19 mouse cellular contexts compared by ENCODE assay signal in genomic region chr15:5459083-5459482, GRCm38 (mm10).
A peak's percentile ranks its signal among the peaks of the same experiment; 100 is the strongest.
DNase-seq lines count a peak whose midpoint lies in the region; ATAC-seq lines count a peak whose summit lies in the region.
"Had no signal": no experiment of that assay in that cellular context is flagged by ENCODE, and none has a peak within 500 bp of the region (broad histone marks: within the 10 kb centered on the region; RNA-seq: fewer than 3 reads in every experiment).

No protein-coding gene starts in this region.

- WGBS in kidney, embryonic 15.5 days: 88% methylated on average over 3 of the region's 3 CpGs
- 93% methylated on average over 3 of the region's 3 CpGs for WGBS in kidney, embryonic 14.5 days
- 57% methylated on average over 3 of the region's 3 CpGs for WGBS in liver, embryonic 12.5 days (ENCODE audit: insufficient replicate concordance)
- WGBS in hindbrain, embryonic 14.5 days: 96% methylated on average over 3 of the region's 3 CpGs

- DNase-seq in c-Kit-negative CD71-positive TER-119-positive erythroid progenitor cells, embryonic 14.5 days (ENCODE audit: low read depth, low spot score): peak; percentile 65
- DNase-seq in natural killer cell, adult 2 months (ENCODE audit: low spot score in 2 of 2): peak; percentile 5 to 36
- DNase-seq in layer of hippocampus, adult 9-11 months: no peak
- no peak for DNase-seq in hindbrain, embryonic 14.5 days (ENCODE audit: low spot score)
- DNase-seq in thymus, postnatal 25 days: no peak
- DNase-seq: adrenal gland, postnatal 36 days; cerebellum, postnatal 14 days; midbrain, embryonic 14.5 days; thymus, adult 18-20 months had no signal

- H3K9me3 ChIP-seq in kidney, embryonic 15.5 days (replicated peaks): no peaks in the 10 kb centered on the region
- no peaks in the 10 kb centered on the region for H3K9me3 ChIP-seq in kidney, embryonic 14.5 days (ENCODE audit: control insufficient read depth, low read length)
- no peaks in the 10 kb centered on the region for H3K9me3 ChIP-seq in liver, embryonic 12.5 days (replicated peaks)
- H3K9me3 ChIP-seq in hindbrain, embryonic 14.5 days (ENCODE audit: control insufficient read depth, low read length): no peaks in the 10 kb centered on the region
- H3K9me3 ChIP-seq: forebrain, embryonic 15.5 days; heart, embryonic 13.5 days; limb, embryonic 12.5 days; lung, embryonic 15.5 days had no signal

- H3K4me3 ChIP-seq in kidney, embryonic 15.5 days (replicated peaks): no peak overlapping the region
- no peak overlapping the region for H3K4me3 ChIP-seq in kidney, embryonic 14.5 days (ENCODE audit: low read length)
- no peak overlapping the region for H3K4me3 ChIP-seq in liver, embryonic 12.5 days
- H3K4me3 ChIP-seq in hindbrain, embryonic 14.5 days (replicated peaks; ENCODE audit: low read length): no peak overlapping the region
- H3K4me3 ChIP-seq: erythroblast, embryonic 14.5 days; forebrain, embryonic 15.5 days; heart, embryonic 13.5 days; limb, embryonic 12.5 days; lung, embryonic 15.5 days; myocyte had no signal

- ATAC-seq in kidney, embryonic 15.5 days (replicated peaks; ENCODE audit: low FRiP score): peak; percentile 70; the same call in 1 of the 2 replicates
- ATAC-seq in kidney, embryonic 14.5 days (ENCODE audit: low FRiP score, low TSS enrichment): no peak
- ATAC-seq in liver, embryonic 12.5 days: peak; percentile 97
- ATAC-seq in hindbrain, embryonic 14.5 days (ENCODE audit: low FRiP score): no peak
- ATAC-seq: forebrain, embryonic 15.5 days had no signal

- H3K27me3 ChIP-seq in kidney, embryonic 15.5 days: no peaks in the 10 kb centered on the region
- H3K27me3 ChIP-seq in kidney, embryonic 14.5 days (ENCODE audit: control insufficient read depth, insufficient read depth, low read length): no peaks in the 10 kb centered on the region
- no peaks in the 10 kb centered on the region for H3K27me3 ChIP-seq in liver, embryonic 12.5 days (replicated peaks)
- H3K27me3 ChIP-seq in hindbrain, embryonic 14.5 days (ENCODE audit: control insufficient read depth, insufficient read depth, low read length): no peaks in the 10 kb centered on the region
- H3K27me3 ChIP-seq: forebrain, embryonic 15.5 days; heart, embryonic 13.5 days; limb, embryonic 12.5 days; lung, embryonic 15.5 days had no signal

- no peaks in the 10 kb centered on the region for H3K4me1 ChIP-seq in kidney, embryonic 15.5 days
- H3K4me1 ChIP-seq in kidney, embryonic 14.5 days (ENCODE audit: control insufficient read depth, insufficient read depth, low read length): no peaks in the 10 kb centered on the region
- peaks cover 19% of the 10 kb centered on the region for H3K4me1 ChIP-seq in liver, embryonic 12.5 days
- H3K4me1 ChIP-seq in hindbrain, embryonic 14.5 days (replicated peaks; ENCODE audit: control insufficient read depth, insufficient read depth, low read length): no peaks in the 10 kb centered on the region
- H3K4me1 ChIP-seq: forebrain, embryonic 15.5 days; heart, embryonic 13.5 days; limb, embryonic 12.5 days; lung, embryonic 15.5 days had no signal

- no peak overlapping the region for H3K27ac ChIP-seq in kidney, embryonic 15.5 days
- no peak overlapping the region for H3K27ac ChIP-seq in kidney, embryonic 14.5 days (ENCODE audit: low read depth, low read length)
- H3K27ac ChIP-seq in liver, embryonic 12.5 days: no peak overlapping the region; the same call in 1 of the 2 replicates
- H3K27ac ChIP-seq in hindbrain, embryonic 14.5 days: no peak overlapping the region
- H3K27ac ChIP-seq: forebrain, embryonic 15.5 days; heart, embryonic 13.5 days; kidney, postnatal 0 days; limb, embryonic 12.5 days; lung, embryonic 15.5 days had no signal

- H3K4me2 ChIP-seq in kidney, embryonic 15.5 days: no peak overlapping the region
- H3K4me2 ChIP-seq in kidney, embryonic 14.5 days (replicated peaks; ENCODE audit: low read depth, low read length): no peak overlapping the region
- H3K4me2 ChIP-seq in liver, embryonic 12.5 days: no peak overlapping the region
- H3K4me2 ChIP-seq in hindbrain, embryonic 14.5 days (replicated peaks): no peak overlapping the region
- H3K4me2 ChIP-seq: forebrain, embryonic 15.5 days; heart, embryonic 13.5 days; limb, embryonic 12.5 days; lung, embryonic 15.5 days had no signal

- no peak overlapping the region for H3K9ac ChIP-seq in kidney, embryonic 15.5 days
- no peak overlapping the region for H3K9ac ChIP-seq in kidney, embryonic 14.5 days (ENCODE audit: low read depth, low read length)
- no peak overlapping the region for H3K9ac ChIP-seq in liver, embryonic 12.5 days
- no peak overlapping the region for H3K9ac ChIP-seq in hindbrain, embryonic 14.5 days
- H3K9ac ChIP-seq: forebrain, embryonic 15.5 days; heart, embryonic 13.5 days; limb, embryonic 12.5 days; lung, embryonic 15.5 days had no signal

- H3K36me3 ChIP-seq in kidney, embryonic 15.5 days: no peaks in the 10 kb centered on the region
- no peaks in the 10 kb centered on the region for H3K36me3 ChIP-seq in kidney, embryonic 14.5 days (ENCODE audit: control insufficient read depth, insufficient read depth, low read length)
- H3K36me3 ChIP-seq in liver, embryonic 12.5 days: no peaks in the 10 kb centered on the region
- H3K36me3 ChIP-seq in hindbrain, embryonic 14.5 days (replicated peaks; ENCODE audit: control insufficient read depth, insufficient read depth): no peaks in the 10 kb centered on the region
- H3K36me3 ChIP-seq: forebrain, embryonic 15.5 days; heart, embryonic 13.5 days; limb, embryonic 12.5 days; lung, embryonic 15.5 days had no signal

Comparison
In these comparisons a context has a peak if more than half of its experiments do, and no peak if none do; other contexts are left out.
1. ATAC-seq: peak in kidney, embryonic 15.5 days (single experiment) and liver, embryonic 12.5 days (single experiment); none in kidney, embryonic 14.5 days (single experiment) and hindbrain, embryonic 14.5 days (single experiment).
2. DNase-seq: peak in c-Kit-negative CD71-positive TER-119-positive erythroid progenitor cells, embryonic 14.5 days (single experiment) and natural killer cell, adult 2 months (2 of 2); none in layer of hippocampus, adult 9-11 months (single experiment), hindbrain, embryonic 14.5 days (single experiment) and thymus, postnatal 25 days (single experiment).